Mouse (Mus musculus): ENCODE data around the gene Tprn. TPM values are rescaled to one million over a fixed set of nuclear protein-coding genes. Genes with fewer than 3 reads are reported as not detected.

The Tprn gene
- polyA plus RNA-seq, 1 experiment from 2014 or later: 9.6 TPM

DNA sequence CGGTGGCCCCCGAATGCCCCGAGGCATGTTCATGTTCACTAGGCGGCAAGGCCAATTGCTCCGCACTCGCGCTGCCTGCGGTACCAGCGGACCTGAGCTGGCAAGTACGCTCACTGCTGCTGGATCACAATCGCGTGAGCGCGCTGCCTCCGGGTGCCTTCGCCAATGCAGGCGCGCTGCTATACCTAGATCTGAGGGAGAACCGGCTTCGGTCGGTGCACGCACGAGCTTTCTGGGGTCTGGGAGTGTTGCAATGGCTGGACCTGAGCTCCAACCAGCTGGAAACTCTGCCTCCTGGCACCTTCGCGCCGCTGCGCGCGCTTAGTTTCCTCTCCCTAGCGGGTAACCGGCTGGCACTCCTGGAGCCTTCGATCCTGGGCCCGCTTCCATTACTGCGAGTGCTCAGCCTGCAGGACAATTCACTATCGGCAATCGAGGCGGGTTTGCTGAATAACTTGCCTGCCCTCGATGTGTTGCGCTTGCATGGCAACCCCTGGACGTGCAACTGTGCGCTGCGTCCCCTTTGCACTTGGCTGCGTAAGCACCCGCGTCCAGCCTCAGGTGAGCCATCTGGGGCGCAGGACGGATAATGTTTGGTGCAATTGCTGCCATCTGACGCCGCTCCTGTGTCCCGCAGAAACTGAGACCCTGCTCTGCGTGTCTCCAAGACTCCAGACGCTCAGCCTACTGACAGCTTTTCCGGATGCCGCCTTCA lies 27.8 kb downstream of the Tprn start:
- H3K9me3 ChIP-seq (ENCODE audit: control insufficient read depth, low read length): no peaks in the 10 kb centered on the region
- peak overlapping the region; percentile 20; the same call in 1 of the 2 replicates for H3K4me3 ChIP-seq (ENCODE audit: low read depth, low read length)
- H3K9ac ChIP-seq (ENCODE audit: low read depth, low read length): no peak overlapping the region
- ATAC-seq (replicated peaks; ENCODE audit: low FRiP score) (no peak), DNase-seq (ENCODE audit: low spot score) (no peak)
- peaks cover 4% of the 10 kb centered on the region; the same call in 1 of the 2 replicates for H3K36me3 ChIP-seq (ENCODE audit: control insufficient read depth, insufficient read depth, low read length)
- H3K4me2 ChIP-seq: peak overlapping the region; percentile 20; the same call in 1 of the 2 replicates
- peaks cover 75% of the 10 kb centered on the region for H3K27me3 ChIP-seq (replicated peaks; ENCODE audit: control insufficient read depth, insufficient read depth, low read length)
- peaks cover 28% of the 10 kb centered on the region for H3K4me1 ChIP-seq (replicated peaks; ENCODE audit: control insufficient read depth, insufficient read depth, low read length)
- 4% methylated on average over 54 of the region's 54 CpGs for WGBS
- H3K27ac ChIP-seq (ENCODE audit: low read depth, low read length): no peak overlapping the region

DNA sequence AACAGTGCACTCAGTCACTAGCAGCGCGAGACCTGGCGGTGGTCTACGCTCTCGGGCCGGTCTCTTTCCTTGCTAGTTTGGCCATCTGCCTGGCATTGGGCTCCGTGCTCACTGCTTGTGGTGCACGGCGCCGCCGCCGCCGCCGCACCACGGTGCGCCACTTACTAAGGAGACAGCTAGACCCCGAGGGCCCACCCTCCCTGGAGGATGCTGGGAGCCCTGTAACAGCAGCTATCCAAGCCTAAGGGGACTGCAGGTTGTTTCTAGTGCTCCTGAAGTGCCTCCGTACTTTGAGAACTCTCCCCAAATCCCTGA lies 28.4 kb downstream of the Tprn start:
- Histone ChIP-seq H3K9me3 (ENCODE audit: control insufficient read depth, low read length) (no peaks in the 10 kb centered on the region), H3K4me1 (replicated peaks; ENCODE audit: control insufficient read depth, insufficient read depth, low read length) (peaks cover 28% of the 10 kb centered on the region), H3K36me3 (ENCODE audit: control insufficient read depth, insufficient read depth, low read length) (no peaks in the 10 kb centered on the region), H3K4me2 (0 out of 2 replicates have a peak overlapping the region, but pooled peaks have one; percentile 14), H3K27ac (ENCODE audit: low read depth, low read length) (no peak overlapping the region), H3K9ac (ENCODE audit: low read depth, low read length) (no peak overlapping the region), H3K4me3 (ENCODE audit: low read depth, low read length) (peak overlapping the region; percentile 20; the same call in 1 of the 2 replicates), H3K27me3 (replicated peaks; ENCODE audit: control insufficient read depth, insufficient read depth, low read length) (peaks cover 79% of the 10 kb centered on the region)
- WGBS: 2% methylated on average over 18 of the region's 18 CpGs
- DNase-seq (ENCODE audit: low spot score) (no peak), ATAC-seq (replicated peaks; ENCODE audit: low FRiP score) (no peak)

DNA sequence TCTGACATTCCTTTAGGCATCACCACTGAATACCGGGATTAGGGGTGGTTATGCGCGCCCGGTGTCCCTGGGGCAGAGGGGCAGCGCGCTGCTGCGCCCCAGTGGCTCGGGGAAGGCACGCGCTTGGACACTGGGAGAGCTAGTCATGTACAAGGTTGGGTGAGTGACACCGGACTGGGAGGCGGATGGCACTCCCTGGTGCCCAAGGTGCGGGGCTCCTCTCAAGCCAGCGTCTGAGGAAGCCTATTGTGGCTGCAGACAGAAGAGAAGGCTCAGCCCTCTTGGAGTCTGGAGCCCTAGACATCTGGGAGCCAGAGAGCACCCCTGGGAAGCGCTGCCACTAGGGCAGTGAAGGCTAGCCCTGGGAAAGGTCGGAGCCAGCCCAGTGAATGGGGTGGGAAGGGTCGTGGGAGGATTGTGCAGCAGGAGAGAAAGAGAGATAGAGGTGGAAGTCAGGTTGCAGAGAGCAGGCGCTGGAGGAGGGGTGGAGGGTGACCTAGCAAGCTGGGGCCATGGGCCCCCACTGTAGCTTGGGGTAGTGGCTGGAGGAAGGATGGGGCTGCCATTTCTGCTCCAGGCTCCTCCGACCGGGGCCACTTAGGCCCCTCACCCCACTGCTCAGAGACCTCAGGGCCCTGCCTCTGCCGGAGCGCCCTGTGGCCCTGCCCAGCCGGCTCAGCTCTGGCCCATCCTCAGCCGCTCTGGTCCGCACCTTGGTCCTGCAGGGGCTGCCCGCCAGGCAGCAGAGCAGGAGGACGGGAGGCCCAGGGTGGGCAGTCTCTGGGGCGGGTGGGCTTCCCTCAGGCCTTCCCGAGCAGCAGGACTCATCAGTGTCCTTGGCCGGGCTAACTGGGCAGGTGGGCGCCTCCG lies 29.0 kb downstream of the Tprn start:
- Histone ChIP-seq H3K4me1 (replicated peaks; ENCODE audit: control insufficient read depth, insufficient read depth, low read length) (peaks cover 23% of the 10 kb centered on the region), H3K9ac (ENCODE audit: low read depth, low read length) (no peak overlapping the region), H3K27ac (ENCODE audit: low read depth, low read length) (no peak overlapping the region), H3K4me2 (peak overlapping the region; percentile 57), H3K4me3 (ENCODE audit: low read depth, low read length) (peak overlapping the region; percentile 35; the same call in 1 of the 2 replicates), H3K36me3 (ENCODE audit: control insufficient read depth, insufficient read depth, low read length) (no peaks in the 10 kb centered on the region), H3K9me3 (ENCODE audit: control insufficient read depth, low read length) (no peaks in the 10 kb centered on the region), H3K27me3 (replicated peaks; ENCODE audit: control insufficient read depth, insufficient read depth, low read length) (peaks cover 85% of the 10 kb centered on the region)
- DNase-seq (ENCODE audit: low spot score) (no peak), ATAC-seq (replicated peaks; ENCODE audit: low FRiP score) (no peak)
- 13% methylated on average over 32 of the region's 32 CpGs for WGBS

DNA sequence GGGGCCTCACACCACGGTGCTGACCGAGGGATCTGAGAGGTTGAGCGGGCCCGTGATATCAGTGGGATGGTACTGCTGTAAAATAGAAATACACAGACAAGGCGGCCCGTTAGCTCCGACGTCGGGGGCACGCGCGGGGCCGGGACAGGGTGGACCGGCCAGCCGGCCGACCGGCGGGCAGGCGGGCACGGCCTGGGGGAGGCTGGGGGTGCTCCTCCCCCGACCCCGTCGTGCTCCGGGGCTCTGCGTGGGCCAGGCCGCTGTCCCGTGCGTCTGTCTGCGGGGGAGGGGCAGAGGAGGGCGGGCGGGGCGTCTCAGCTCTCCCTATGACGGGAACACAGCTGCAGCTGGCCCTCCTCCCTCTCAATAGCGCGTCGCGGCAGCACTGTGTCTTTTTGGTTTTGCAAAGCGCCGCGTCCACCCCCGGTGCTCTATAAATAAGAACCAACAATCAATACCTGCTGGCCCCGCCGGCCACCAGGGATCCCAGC lies 29.7 kb downstream of the Tprn start:
- no peak for ATAC-seq (replicated peaks; ENCODE audit: low FRiP score)
- Histone ChIP-seq H3K4me3 (ENCODE audit: low read depth, low read length) (peak overlapping the region; percentile 35), H3K9me3 (ENCODE audit: control insufficient read depth, low read length) (no peaks in the 10 kb centered on the region), H3K36me3 (ENCODE audit: control insufficient read depth, insufficient read depth, low read length) (no peaks in the 10 kb centered on the region), H3K27me3 (replicated peaks; ENCODE audit: control insufficient read depth, insufficient read depth, low read length) (peaks cover 89% of the 10 kb centered on the region), H3K27ac (ENCODE audit: low read depth, low read length) (no peak overlapping the region), H3K4me2 (peak overlapping the region; percentile 57), H3K4me1 (replicated peaks; ENCODE audit: control insufficient read depth, insufficient read depth, low read length) (peaks cover 18% of the 10 kb centered on the region), H3K9ac (ENCODE audit: low read depth, low read length) (no peak overlapping the region)
- WGBS: 11% methylated on average over 39 of the region's 43 CpGs
- DNase-seq (ENCODE audit: low spot score): no peak

DNA sequence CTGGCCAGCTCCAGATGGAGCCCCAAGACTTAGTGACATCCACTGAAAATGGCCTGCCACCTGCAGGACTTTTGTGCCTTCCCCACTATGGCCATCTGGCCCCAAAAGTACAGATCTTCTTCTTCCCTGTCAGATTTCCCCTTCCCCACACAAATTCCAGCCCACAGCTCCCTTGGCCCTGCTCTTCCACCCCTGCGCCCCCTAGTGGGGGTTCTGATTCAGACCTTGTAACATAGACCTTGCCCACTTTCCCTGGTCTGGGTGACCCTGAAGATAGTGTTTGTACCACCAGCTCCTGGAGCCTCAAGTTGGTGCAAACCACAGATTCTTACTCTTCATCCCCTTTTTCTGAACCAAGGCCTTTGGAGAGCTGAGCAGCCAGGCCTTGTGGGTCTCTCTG lies 30.4 kb downstream of the Tprn start:
- no peak overlapping the region for H3K9ac ChIP-seq (ENCODE audit: low read depth, low read length)
- H3K4me3 ChIP-seq (ENCODE audit: low read depth, low read length): no peak overlapping the region
- no peaks in the 10 kb centered on the region for H3K36me3 ChIP-seq (ENCODE audit: control insufficient read depth, insufficient read depth, low read length)
- peaks cover 13% of the 10 kb centered on the region; the same call in 1 of the 2 replicates for H3K4me1 ChIP-seq (replicated peaks; ENCODE audit: control insufficient read depth, insufficient read depth, low read length)
- 0% methylated on average over 1 of the region's 1 CpGs for whole genome bisulfite sequencing
- no peaks in the 10 kb centered on the region for H3K9me3 ChIP-seq (ENCODE audit: control insufficient read depth, low read length)
- DNase-seq (ENCODE audit: low spot score): peak; percentile 61
- no peak overlapping the region for H3K27ac ChIP-seq (ENCODE audit: low read depth, low read length)
- no peak for ATAC-seq (replicated peaks; ENCODE audit: low FRiP score)
- peaks cover 94% of the 10 kb centered on the region for H3K27me3 ChIP-seq (replicated peaks; ENCODE audit: control insufficient read depth, insufficient read depth, low read length)
- no peak overlapping the region; the same call in 1 of the 2 replicates for H3K4me2 ChIP-seq

DNA sequence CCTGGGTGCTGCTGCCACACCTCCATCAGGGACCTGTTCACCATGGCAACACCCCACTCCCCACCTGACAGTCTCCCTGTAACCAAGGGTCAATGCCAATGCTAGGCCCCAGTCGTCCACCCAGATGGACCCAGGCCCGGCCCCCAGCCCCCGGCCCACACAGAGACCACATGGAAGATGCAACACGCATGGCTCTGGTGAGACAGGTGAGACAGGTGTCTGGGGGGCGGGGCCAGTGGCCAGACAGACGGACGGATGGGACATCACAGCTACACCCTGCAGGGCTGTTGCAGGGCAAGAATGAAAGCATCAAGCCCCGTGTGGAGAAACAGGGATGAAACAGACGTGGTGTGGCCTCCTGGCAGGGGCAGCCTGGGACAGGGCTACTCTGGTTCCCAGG lies 31.3 kb downstream of the Tprn start:
- ATAC-seq (replicated peaks; ENCODE audit: low FRiP score) (no peak), DNase-seq (ENCODE audit: low spot score) (no peak)
- no peak overlapping the region for H3K4me3 ChIP-seq (ENCODE audit: low read depth, low read length)
- WGBS: 71% methylated on average over 9 of the region's 9 CpGs
- no peaks in the 10 kb centered on the region for H3K9me3 ChIP-seq (ENCODE audit: control insufficient read depth, low read length)
- no peaks in the 10 kb centered on the region for H3K36me3 ChIP-seq (ENCODE audit: control insufficient read depth, insufficient read depth, low read length)
- peaks cover 91% of the 10 kb centered on the region for H3K27me3 ChIP-seq (replicated peaks; ENCODE audit: control insufficient read depth, insufficient read depth, low read length)
- no peak overlapping the region for H3K9ac ChIP-seq (ENCODE audit: low read depth, low read length)
- no peak overlapping the region for H3K4me2 ChIP-seq
- no peak overlapping the region for H3K27ac ChIP-seq (ENCODE audit: low read depth, low read length)
- peaks cover 13% of the 10 kb centered on the region; the same call in 1 of the 2 replicates for H3K4me1 ChIP-seq (replicated peaks; ENCODE audit: control insufficient read depth, insufficient read depth, low read length)

DNA sequence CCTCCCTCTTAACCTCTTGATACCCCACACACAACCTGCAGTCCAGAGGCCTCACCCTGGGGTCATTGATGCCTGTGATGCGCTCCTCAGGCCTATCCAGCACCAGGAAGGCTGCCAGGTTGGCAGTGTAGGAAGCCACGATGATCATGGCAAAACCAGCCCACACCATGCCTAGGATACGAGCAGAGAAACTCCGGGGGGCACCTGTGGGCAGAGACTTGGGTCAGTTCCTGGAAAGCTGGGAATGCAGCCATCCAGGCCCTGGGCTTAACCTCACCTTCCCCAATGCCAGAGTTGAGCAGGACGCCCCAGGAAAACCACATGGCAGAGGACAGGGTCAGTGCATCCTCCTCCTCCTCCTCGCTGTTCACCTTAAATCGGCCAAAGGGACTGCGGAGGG lies 34.7 kb downstream of the Tprn start:
- WGBS: 77% methylated on average over 8 of the region's 8 CpGs
- H3K4me1 ChIP-seq (replicated peaks; ENCODE audit: control insufficient read depth, insufficient read depth, low read length): peaks cover 7% of the 10 kb centered on the region; the same call in 1 of the 2 replicates
- ATAC-seq (replicated peaks; ENCODE audit: low FRiP score) (no peak), DNase-seq (ENCODE audit: low spot score) (no peak)
- H3K9me3 ChIP-seq (ENCODE audit: control insufficient read depth, low read length): no peaks in the 10 kb centered on the region
- H3K9ac ChIP-seq (ENCODE audit: low read depth, low read length): no peak overlapping the region
- peaks cover 64% of the 10 kb centered on the region for H3K27me3 ChIP-seq (replicated peaks; ENCODE audit: control insufficient read depth, insufficient read depth, low read length)
- H3K36me3 ChIP-seq (ENCODE audit: control insufficient read depth, insufficient read depth, low read length): no peaks in the 10 kb centered on the region
- no peak overlapping the region for H3K4me2 ChIP-seq
- no peak overlapping the region for H3K27ac ChIP-seq (ENCODE audit: low read depth, low read length)
- H3K4me3 ChIP-seq (ENCODE audit: low read depth, low read length): no peak overlapping the region

DNA sequence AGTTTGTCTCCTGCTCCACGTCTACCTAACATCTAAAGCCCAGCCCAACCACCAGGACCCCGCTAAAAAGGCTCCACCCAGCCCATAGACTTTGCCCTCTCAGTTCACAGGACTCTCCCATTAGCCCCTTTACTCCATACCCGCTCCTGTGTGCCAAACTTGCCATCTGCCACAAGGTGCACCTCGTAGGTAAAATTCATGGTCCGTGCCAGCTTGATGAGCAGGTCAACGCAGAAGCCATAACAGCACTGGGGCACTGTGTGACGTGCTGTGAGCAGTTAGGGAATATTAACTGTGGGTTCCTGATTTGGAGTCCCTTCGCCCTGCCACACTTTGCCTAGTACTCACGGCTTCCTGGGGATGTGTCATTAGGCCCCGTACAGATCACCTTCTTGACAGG lies 35.6 kb downstream of the Tprn start:
- no peak overlapping the region for H3K4me3 ChIP-seq (ENCODE audit: low read depth, low read length)
- no peak overlapping the region for H3K27ac ChIP-seq (ENCODE audit: low read depth, low read length)
- no peaks in the 10 kb centered on the region for H3K4me1 ChIP-seq (replicated peaks; ENCODE audit: control insufficient read depth, insufficient read depth, low read length)
- H3K27me3 ChIP-seq (replicated peaks; ENCODE audit: control insufficient read depth, insufficient read depth, low read length): peaks cover 58% of the 10 kb centered on the region
- ATAC-seq (replicated peaks; ENCODE audit: low FRiP score): no peak
- WGBS: 79% methylated on average over 10 of the region's 10 CpGs
- no peaks in the 10 kb centered on the region for H3K36me3 ChIP-seq (ENCODE audit: control insufficient read depth, insufficient read depth, low read length)
- DNase-seq (ENCODE audit: low spot score): no peak
- H3K4me2 ChIP-seq: no peak overlapping the region
- H3K9me3 ChIP-seq (ENCODE audit: control insufficient read depth, low read length): no peaks in the 10 kb centered on the region
- H3K9ac ChIP-seq (ENCODE audit: low read depth, low read length): no peak overlapping the region
